Mouse (Mus musculus): ENCODE results near the gene Shb. TPM values are rescaled to one million over a fixed set of nuclear protein-coding genes. Genes with fewer than 3 reads are reported as not detected.

Shb gene
- polyA plus RNA-seq, 1 experiment: 36.9 TPM

DNA sequence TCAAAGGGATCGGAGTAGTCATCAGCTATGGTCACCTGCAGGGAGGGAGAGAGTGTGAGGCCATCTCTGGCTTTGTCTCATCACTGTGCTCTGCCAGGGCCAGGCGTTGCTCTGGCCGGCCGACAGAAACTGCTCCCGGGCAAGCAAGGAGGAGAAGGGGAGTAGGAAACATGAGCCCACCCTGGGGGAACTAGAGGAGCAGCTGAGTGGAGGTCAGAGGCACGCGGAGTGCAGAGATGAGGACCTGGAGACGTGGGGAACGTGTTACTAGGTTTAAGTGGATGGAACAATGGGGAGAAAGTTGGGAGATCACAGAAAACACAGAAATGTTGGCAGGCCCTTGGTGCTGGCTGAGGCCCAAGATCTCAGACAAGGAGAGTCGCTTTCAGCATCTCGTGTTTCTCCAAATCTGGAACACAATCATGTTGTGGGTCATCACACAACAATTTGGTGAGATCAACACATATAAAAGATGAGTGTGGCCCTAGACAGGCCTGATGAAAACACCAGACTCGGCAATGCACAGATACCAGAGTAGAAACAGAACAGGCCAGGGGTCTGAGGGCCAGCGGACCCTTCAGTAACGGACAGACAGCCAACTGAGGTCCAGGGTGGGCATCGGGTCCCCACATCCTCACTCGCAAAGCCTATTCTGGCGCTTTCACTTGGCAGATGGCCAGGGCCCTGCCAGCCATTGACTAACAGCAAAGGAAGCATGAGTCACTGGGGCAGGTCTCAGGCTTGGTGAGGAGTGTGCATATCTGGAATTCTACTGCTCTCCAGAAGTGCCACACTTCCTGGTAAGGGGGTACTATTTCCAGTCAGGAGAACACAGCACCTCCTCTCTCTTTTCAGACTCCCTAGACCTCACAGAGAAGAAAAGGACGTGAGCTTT lies 42.9 kb downstream of the Shb start:
- DNase-seq (ENCODE audit: low read depth, low spot score): no peak
- 34% methylated on average over 18 of the region's 18 CpGs for WGBS

DNA sequence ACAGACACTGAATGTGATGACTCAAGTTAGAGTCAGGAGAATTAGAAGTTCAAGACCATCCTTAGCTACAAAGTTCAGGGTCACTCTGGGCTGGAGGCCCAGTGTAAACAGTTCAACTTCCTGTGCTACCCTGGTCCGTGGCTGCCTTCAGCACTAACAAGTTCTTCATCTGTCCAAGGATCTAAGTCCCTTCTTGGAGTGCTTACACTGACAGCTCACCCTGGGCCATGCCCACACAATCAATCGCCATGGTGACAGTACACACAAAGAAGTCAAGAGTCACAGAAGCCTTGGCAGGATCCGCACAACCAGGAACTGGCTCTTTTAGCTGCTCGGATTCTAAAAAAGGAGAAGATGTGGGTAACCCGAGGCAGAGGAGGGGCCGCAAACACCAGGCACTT lies 44.6 kb downstream of the Shb start:
- DNase-seq (ENCODE audit: low read depth, low spot score): peak; percentile 93
- WGBS: 7% methylated on average over 6 of the region's 6 CpGs

- DNase-seq (ENCODE audit: low read depth, low spot score): no peak
- 53% methylated on average over 5 of the region's 5 CpGs for WGBS
These were observed 47.2 kb downstream of the Shb start for GRCm38 (mm10) chr4:45485024-45485423.

GRCm38 (mm10) chr4:45483271-45484245 lies 48.7 kb downstream of the Shb start:
- 80% methylated on average over 8 of the region's 8 CpGs for WGBS
- no peak for DNase-seq (ENCODE audit: low read depth, low spot score)

DNA sequence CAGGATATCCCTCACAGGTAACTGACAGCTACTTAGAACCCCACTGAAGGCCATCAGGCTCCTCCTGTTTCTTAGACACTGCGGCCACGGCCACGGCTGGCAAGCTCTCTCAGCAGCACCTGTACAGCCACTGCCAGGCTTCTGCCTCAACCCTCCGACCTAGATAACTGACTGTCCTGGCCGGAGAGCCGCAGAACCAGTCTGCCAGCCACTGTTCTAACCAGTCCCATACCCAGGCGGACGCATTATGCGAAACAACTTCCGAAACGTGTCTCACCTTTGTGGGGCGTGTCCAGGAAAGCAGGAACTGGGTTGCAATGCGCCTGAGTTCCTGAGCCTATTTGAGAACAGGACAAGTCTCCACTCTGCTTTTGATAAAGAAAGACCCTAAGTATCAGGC lies 50.0 kb downstream of the Shb start:
- no peak for DNase-seq (ENCODE audit: low read depth, low spot score)
- WGBS: 39% methylated on average over 13 of the region's 13 CpGs

GRCm38 (mm10) chr4:45481431-45481830 lies 50.8 kb downstream of the Shb start:
- 59% methylated on average over 5 of the region's 5 CpGs for WGBS

GRCm38 (mm10) chr4:45480595-45480994 lies 51.7 kb downstream of the Shb start:
- no peak for DNase-seq (ENCODE audit: low read depth, low spot score)
- WGBS: 71% methylated on average over 3 of the region's 3 CpGs

More at GRCm38 (mm10) chr4:45481431-45481830, 50.8 kb downstream of the Shb start:
- DNase-seq (ENCODE audit: low read depth, low spot score): no peak

DNA sequence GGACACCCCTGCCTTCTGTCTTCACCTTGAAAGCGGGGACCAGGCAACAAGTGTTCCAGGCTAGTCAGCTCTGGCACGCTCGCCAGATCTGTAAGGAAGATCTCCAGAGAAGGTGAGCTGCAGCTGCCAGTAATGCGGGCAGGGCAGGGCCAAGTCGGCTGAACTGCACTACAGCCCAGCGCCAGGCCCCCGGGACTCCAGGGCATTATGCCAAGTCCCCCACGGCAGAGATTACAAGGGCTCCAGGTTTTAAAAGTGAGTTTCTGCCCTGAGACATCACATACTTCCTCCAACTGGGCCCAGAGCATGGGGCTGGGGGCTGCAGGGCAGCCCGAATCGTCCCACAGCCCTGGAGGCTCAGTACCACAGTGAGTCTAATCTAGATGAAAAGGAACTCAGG lies 52.8 kb downstream of the Shb start:
- 41% methylated on average over 10 of the region's 10 CpGs for WGBS

DNA sequence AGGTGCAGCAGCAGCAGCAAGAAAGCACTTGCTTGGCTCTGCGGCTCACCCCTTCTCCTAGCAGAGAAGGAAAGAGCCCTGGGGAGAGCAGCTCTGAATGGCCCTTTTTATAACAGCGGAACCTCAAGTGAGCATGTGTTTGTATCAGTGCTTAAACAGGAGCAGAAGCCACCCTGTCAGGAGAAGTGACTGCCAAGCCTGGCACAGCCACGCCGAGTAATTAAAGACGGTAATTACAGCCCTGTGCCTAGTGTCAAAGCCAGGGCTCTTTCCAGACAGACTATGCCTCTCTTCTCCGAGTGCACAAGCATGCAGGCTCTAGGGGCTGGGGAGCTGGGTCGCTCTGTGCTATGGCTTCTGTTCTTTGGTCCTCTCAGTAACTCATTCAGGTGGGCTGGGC lies 54.1 kb downstream of the Shb start:
- WGBS: 17% methylated on average over 7 of the region's 7 CpGs

More for the DNA sequence above, 52.8 kb downstream of the Shb start:
- no peak for DNase-seq (ENCODE audit: low read depth, low spot score)

GRCm38 (mm10) chr4:45477047-45477446 lies 55.2 kb downstream of the Shb start:
- no peak for DNase-seq (ENCODE audit: low read depth, low spot score)
- WGBS: 98% methylated on average over 3 of the region's 3 CpGs

More for the DNA sequence above, 54.1 kb downstream of the Shb start:
- DNase-seq (ENCODE audit: low read depth, low spot score): no peak

DNA sequence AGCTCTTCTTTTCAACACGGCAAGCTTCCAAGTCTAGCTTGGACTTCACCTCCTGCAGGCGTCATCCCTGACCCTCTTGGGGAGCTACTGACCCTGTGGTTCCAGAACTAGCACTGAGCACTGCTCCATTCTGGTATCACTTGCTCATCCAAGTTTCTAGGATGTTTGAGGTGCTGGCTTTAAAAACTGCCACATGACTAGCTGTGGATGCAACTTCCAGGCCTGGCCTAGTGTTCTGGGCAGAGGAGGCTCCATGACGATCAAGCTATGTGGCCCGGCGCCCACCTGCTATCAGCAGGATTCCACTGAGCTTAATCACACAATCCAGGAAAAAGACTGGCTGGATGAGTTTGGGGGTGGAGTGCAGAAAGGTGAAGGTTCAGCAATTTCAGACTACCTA lies 57.4 kb downstream of the Shb start:
- WGBS: 52% methylated on average over 5 of the region's 5 CpGs
- DNase-seq (ENCODE audit: low read depth, low spot score): no peak

GRCm38 (mm10) chr4:45474131-45474530 lies 58.1 kb downstream of the Shb start:
- 94% methylated on average over 4 of the region's 4 CpGs for WGBS
- DNase-seq (ENCODE audit: low read depth, low spot score): no peak

GRCm38 (mm10) chr4:45473129-45473528 lies 59.1 kb downstream of the Shb start:
- DNase-seq (ENCODE audit: low read depth, low spot score): no peak
- 13% methylated on average over 11 of the region's 11 CpGs for WGBS

DNA sequence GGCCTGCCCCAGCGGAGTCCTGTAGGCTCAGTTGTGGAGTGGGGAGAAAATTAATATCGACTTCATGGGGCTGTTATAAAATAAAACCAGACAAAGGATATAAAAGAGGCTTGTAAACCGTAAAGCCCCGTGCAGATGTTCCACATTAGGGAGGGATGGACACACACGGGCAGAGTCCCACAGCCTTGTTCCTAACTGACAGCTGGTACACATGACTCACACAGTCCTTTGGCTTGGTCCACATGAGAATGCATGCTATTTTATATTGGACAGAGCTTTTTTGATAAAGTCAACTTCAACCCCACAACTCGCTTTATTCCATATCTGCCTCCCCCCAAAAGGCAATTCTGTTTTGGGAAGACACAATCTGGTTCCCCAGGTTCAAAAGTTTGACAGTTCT lies 59.6 kb downstream of the Shb start:
- whole genome bisulfite sequencing: 30% methylated on average over 6 of the region's 6 CpGs
- DNase-seq (ENCODE audit: low read depth, low spot score): no peak

DNA sequence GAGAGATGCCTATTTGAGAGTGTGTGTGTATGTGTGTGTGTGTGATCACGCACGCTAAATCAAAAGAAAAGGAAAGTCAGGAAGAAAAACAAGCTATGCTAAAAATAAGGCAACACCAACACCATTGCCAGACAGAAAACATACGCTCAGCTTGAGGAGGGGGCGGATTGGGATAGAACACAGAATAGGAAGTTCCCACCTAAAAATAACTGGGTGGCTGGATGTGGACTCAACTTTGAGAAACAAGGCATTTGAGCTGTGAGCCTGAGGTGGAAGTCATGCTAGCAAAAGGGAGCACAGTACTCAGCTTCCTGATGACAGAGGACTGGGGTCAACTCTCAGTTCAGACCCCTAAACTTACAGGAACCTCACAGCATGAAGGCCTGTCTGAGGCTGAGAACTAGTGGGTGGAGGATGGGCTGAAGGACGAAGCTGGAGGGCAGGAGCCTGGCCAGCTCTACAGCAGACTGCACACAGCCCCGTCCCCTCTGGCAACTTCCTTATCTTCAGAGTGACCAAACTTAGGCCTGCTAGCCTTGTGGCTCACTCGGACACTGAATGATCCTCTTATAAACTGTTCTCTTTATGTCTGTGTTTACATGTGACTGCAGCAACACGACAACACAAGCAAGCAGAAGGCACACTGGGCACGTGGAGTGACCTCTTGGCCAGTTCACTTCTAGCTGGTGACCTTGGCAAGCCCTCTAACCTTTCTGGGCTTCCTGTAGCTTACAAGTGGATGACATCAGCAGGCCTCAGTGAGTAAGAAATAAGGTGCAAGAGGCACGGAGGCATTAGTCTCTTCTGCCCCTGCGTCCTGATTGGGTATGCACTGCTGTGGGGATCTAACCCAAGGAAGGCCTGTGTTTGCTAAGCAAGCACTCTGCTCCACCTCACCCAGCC lies 60.4 kb downstream of the Shb start:
- WGBS: 50% methylated on average over 11 of the region's 11 CpGs
- DNase-seq (ENCODE audit: low read depth, low spot score): no peak

- DNase-seq (ENCODE audit: low read depth, low spot score): no peak
These were observed 63.2 kb downstream of the Shb start for GRCm38 (mm10) chr4:45469057-45469456.

DNA sequence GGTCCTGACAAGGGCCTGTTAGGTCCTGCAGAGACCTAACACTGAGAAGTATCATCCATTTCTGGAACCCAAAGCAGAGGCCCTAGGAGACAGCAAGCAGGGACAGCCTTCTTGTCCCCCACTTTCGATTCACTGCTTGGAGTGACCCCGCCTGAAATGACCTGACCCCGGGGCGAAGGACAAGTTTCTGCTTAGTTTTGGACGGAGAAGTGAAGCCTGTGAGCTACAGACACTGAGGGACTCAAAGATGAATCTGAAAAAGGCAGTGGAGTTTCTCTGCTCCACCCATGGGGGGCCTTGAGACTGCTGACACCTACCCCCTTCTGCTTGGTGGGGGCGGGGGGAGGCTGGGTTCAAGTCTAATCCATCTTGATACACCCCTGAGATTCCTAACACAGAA lies 63.8 kb downstream of the Shb start:
- 76% methylated on average over 6 of the region's 6 CpGs for WGBS
- DNase-seq (ENCODE audit: low read depth, low spot score): no peak

More at GRCm38 (mm10) chr4:45469057-45469456, 63.2 kb downstream of the Shb start:
- WGBS: 70% methylated on average over 6 of the region's 6 CpGs

- DNase-seq (ENCODE audit: low read depth, low spot score): no peak
- 61% methylated on average over 12 of the region's 12 CpGs for WGBS
These were observed 65.0 kb downstream of the Shb start for GRCm38 (mm10) chr4:45467115-45467912.

- no peak for DNase-seq (ENCODE audit: low read depth, low spot score)
- WGBS: 51% methylated on average over 9 of the region's 9 CpGs
These were observed 67.3 kb downstream of the Shb start for GRCm38 (mm10) chr4:45464941-45465340.

All from large intestine, adult 2 months (tissue).